Mouse (Mus musculus) cerebellum, adult 8-10 months (tissue): ENCODE measurements around the gene Rab13.
"Not testable (repeated sequence)": the region's sequence is repeated elsewhere in the genome, so short reads cannot be mapped to it uniquely, and the experiment has no call there.

Experiments used
- DNase-seq: peaks from one replicate; pipeline ENCODE4 v3.0.0; 2022

Rab13 gene

DNA sequence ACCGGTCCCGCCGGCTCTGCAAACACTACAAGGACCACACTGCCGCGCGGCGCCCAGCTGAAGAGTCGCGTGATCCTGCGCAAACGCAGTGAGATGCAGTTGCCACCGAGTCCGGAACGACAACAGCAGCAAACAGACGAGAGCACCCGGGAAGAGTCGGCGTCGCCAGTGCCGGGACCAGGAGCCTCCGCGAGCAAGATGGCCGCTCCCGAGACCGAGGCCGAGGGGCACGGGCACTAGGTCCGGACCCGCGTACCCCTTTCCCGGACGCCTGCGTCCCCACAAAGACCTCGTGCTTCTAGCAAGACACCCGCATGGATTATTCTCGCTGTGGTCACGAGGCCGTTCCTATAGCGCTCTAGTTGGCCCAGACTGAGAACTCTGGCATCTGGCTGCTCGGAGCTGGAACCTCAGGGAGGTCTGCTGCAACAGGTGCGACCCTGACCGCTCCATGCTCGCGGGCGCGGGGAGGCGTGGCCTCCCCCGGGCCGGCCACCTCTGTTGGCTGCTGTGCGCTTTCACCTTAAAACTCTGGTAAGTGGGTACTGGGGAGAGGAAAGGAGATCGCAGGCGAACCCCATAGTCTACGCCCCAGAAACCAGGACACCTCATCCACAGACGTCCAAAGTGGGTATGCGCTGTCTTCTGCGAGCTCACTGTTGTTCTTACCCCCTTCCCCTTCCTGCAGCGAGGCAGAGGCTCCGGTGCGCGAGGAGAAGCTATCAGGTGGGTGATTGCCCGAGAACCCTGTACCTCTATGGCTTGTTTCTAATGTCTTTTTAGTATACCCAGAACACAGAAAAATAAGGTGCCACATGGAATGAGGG is 18.2 kb downstream of the Rab13 start, which contains the start of gene Jtb:
Gene Jtb, plus strand, starts transcription at position 91 of the 827 bp plus-strand sequence.
- DNase-seq, result peak; percentile 89

DNA sequence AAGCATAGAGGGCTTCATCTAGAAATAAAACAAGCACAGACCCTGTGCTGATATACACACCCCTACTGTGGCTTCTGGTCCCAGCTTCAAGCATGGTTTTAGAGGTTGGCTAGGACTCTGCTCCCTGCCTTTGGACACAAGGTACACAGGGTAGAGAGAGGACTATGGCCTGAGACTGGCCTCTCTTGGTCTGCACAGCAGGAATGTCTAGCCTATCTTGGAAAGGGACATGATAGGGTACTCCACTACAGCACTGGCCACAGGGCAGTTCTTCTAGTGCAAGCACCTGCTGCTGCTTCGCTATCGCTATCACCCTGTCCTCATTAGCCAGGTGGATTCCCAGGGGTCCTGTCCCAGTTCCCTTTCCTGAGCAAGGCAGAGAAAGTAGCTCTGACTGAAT is 27.8 kb downstream of the Rab13 start:
- no peak for DNase-seq

DNA sequence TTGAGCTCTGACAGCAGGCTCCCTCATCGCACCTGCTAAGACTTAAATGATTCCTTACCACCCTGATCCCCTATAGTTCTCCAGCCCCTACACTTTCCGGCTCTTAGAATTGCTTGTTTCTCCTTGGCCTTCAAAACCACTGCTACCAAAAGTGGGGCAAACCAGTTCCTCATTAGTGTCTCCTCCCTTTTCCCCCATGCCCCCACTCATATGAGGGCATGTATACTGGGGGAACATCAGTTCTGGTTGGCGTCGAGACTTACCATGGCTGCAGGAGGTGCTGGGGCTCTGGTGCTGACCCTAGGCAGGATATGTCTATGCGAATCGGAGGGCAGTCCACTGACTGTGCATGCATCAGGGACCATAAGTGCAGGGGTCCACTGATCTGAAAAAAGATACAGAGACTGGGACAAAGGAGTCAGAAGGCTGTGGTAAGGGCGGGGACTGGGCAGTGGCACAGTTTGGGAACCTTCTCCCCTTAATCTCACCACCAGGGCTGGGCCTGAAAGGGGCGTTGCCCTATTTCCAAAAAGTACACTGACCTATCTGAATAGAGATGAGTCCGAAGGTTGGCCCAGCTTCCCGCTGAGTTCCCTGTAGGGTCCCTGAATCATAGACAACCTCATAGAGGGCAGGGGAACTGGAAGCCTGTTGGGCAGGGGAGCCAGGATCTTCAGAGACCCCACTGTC is 28.3 kb downstream of the Rab13 start:
- DNase-seq, result no peak

DNA sequence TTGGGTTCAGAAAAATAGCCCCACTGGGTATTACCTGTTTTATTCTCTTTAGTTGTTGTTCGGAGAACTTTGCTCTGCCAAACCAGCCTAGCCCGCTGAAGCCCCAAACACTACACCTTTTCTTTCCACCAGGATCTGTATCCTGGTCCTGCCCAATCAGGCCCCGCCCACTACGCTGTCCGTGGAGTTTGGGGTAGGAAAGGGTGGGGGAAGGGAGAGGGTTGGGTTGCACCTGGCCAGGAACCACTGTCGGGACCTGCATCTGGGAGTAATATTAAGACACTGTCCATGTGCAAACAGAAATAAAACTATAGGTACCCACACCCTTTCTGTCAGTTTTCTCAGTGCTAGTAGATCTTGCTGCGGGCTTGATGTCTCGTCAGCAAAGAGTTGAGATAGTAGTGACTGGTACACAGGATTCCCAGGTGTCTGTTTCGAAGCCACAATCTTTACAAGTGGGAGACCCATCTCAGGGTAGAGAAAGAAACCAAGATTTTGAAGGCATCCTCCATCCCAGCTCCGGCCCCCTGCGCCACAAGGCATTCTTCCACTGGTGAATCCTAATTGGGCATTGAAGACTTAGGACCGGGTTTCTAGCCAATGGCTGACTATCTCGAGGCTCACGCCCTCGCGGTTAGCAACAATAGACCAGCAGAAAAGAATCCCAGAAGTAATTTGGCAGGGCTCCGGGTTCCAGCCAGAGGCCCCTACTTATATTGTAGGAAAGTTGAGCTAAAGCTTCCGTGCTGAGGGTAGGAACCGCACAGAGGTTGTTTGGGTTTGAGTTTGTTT is 29.7 kb downstream of the Rab13 start, which contains the start of gene Creb3l4:
Gene Creb3l4, minus strand, starts transcription at position 529 of the 792 bp plus-strand sequence.
- DNase-seq, result no peak

DNA sequence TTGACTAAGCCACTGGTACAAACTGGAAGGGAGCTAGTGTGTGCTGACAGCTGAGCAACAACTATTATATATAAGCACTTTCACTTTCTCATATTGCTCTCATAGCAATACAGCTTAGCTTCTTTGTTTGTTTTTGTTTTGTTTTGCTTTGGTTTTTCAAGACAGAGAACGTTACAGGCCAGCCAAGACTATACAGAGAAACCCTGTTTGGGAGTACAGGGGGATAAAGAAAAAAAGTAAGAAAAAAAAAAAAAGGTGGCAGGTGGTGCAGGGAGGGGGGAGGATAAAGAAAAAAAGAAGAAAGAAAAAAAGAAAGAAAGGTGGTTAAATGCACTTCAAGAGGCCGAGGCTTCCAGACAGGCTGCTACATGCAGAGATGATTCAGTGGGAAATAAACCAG is 31.9 kb downstream of the Rab13 start:
- no peak for DNase-seq

DNA sequence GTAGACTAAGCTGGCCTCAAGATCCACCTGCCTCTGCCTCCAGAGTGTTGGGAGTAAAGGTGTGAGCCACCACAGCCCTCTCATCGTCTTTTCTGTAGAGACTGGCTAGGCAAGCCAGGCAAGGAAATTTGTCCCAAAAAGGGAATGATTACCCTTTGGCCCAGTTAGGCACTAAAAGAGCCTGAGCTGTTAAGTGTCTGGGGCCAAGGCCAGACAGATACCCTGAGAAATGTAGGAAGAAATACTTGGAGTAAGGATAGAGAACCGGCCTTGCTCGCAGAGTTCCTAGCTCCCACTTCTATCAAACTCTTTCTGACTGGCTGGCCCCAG is 34.1 kb downstream of the Rab13 start:
- no peak for DNase-seq

DNA sequence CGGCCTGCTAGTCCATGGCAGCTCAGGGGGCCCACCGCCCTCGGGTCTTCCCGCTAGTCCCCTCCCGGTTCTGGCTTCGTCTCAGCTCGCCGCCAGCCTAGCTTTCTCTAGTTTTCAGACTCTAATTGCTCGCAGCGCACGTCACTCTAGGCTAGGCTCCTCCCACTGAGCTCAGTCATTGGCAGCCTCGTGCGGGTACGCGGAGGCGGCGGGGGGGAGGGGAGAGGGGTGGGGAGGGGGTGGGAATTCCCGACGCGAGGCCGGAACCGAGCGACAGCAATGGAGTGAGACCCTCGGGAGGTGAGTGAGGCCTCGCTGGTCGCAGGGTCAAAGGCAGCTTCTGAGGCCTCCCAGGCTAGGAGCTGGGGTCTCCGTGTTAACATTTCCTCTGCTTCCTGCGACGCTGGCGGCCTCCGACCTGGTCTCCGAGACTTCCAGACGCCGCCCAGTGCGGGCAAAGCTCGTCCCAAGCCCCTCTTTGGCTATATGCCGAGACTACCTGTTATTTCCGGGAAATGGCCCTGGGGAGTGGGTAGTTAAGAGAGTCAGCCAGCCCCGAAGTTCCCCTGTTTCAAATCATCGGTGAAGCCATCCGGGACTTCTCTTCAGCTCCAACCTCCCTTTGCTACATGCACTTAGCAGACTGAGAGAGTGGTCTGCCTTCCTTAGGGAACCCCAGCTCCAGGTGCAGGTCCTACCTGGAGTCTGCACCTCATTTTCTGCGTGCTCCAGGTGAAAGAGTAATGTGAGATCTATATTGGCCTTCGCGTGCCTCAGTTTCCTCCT is 34.7 kb downstream of the Rab13 start, which contains the start of gene Slc39a1:
Gene Slc39a1, plus strand, starts transcription at position 213 of the 786 bp plus-strand sequence.
- DNase-seq, result peak; percentile 89

DNA sequence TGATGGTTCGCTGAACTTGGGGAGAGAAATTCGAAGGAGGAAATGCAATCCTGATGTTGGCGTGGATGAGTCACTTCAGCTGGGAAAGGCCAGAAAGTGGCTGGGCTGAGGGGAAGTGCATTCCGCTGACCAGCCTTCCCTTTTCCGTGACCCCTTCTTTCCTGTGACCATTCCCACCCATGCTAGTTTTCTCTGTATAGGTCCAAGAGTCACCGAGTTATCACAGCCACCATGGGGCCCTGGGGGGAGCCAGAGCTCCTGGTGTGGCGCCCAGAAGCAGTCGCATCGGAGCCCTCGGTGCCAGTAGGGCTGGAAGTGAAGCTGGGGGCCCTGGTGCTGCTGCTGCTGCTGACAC is 35.2 kb downstream of the Rab13 start:
- no peak for DNase-seq

DNA sequence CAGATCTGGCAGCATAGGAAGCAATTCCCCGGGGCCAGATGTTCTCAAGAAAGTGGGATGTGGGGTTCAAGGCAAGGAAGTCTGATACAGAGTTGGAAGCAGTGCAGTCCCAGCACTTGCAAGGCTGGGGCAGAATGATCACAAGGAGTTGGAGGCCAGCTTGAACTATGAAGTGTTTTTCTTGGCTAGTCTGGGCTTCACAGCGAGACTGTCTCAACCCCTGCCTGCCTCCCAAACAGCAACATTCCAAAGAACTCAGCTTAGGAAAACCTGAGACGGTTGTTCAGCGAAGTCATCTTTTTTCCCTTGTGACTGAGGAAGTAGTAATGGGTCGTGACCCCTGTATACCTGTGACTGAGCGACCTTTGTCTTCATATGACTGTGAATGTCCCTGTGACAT is 37.3 kb downstream of the Rab13 start:
- DNase-seq, result no peak

DNA sequence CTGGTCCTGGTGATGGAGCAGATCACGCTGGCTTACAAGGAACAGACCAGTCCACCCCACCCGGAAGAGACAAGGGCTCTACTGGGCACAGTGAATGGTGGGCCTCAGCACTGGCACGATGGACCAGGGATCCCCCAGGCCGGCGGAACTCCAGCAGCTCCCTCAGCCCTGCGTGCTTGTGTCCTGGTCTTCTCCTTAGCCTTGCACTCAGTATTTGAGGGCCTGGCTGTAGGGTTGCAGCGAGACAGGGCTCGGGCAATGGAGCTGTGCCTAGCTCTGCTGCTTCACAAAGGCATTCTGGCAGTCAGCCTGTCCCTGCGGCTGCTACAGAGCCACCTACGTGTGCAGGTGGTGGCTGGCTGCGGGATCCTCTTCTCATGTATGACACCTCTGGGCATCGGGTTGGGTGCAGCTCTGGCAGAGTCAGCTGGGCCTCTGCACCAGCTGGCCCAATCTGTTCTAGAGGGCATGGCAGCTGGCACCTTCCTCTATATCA is 38.3 kb downstream of the Rab13 start:
- DNase-seq, result not testable (repeated sequence)

DNA sequence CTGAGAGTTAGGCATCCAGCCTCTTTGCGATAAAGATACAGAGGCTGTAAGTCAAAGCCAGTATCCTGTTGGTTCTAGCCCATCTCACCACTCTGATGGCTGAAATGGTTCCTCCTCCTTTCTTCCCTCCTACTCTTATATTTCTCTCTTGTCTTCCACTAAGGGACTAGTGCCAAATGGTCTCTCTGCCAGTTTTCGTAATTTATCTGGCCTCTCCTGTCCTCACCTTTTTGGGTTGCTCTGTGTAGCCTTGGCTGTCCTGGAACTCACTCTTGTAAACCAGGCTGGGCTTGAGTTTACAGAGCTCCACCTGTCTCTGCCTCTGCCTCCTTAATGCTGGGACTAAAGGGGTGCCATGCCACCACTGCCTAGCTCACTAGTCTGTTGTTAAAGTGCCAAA is 39.2 kb downstream of the Rab13 start:
- not testable (repeated sequence) for DNase-seq

DNA sequence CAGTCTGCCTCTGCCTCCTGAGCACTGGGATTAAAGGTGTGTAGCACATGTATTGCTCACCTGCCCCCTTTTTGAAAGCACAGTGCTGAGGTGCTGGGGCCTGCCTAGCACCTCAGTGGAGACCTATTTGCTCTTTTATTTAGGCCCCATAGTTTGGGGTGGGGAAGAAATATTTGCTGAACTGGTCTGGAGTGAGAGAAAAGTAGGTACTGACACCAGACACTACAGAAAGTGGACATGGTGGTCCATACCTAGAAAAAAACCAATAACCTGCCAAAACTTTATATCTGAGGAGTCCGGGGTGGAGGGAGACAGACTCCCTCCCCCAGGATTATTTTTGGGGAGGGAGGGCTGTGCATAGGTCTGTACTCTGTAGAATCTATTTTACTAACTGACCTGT is 39.7 kb downstream of the Rab13 start:
- DNase-seq, result peak; percentile 33

DNA sequence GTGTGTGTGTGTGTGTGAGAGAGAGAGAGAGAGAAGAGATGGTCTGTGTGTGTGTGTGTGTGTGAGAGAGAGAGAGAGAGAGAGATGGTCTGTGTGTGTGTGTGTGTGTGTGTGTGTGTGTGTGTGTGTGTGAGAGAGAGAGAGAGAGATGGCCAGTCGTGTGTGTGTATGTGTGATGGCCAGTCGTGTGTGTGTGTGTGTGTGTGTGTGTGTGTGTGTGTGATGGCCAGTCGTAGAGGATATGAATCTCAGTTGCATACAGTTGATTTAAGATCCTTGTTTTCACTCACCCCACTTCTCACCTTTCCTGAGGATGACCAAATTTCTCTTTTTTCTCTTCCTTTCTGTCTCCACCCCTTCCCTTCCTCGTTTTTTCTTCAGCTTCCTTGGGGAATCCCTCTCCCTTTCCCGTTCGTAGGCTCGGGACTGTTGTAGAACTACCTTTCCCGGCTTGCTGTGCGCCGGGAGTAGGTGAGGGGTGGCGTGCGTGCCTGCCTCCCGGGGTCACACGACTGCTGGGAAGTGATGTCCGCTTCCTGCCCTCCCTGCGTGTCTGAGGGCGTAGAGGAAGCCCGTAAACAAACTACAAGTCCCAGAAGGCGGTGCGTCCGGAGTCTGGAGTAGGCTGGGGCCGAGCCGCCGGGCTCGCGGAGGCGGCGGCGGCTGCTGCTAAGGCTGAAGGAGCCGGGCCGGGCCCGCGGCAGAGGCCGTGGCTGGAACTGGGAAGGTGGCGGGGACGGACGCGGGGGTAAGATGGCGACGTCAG is 40.3 kb downstream of the Rab13 start, which contains the start of gene Crtc2:
Gene Crtc2, plus strand, starts transcription at position 511 of the 766 bp plus-strand sequence.
- DNase-seq, result peak; percentile 95

DNA sequence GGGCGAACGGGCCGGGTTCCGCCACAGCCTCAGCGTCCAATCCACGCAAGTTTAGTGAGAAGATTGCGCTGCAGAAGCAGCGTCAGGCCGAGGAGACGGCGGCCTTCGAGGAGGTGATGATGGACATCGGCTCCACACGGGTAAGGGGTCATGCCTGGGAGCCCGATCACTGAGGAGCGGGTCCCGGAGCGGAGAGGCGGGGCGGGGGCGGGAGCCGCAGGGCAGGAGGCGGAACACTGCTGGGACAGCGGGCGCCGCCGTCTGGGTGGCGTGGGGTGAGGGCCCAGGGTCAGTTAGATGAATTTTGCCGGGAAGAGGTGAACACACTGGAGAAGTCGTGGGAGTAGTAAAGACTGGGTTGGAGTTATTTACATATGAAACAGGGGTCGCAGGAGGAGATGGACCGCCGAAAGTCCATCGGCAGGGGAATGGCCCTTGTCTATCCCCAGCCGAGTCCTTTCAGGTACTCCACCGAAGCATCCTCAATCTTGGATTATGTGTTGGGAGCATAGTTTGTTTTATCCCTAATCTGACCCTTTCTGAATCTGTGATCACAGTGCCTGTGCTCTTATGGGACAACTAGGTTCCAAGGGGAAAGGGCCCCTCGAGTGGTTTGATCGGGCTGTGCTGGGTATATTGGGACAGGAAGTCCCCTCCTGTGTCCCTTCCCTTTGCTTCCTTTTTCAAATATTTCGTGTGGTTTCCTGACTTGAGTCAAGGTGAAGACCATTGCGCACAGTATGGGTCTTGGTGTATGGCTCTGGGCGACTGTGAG is 41.1 kb downstream of the Rab13 start:
- peak; percentile 41 for DNase-seq

DNA sequence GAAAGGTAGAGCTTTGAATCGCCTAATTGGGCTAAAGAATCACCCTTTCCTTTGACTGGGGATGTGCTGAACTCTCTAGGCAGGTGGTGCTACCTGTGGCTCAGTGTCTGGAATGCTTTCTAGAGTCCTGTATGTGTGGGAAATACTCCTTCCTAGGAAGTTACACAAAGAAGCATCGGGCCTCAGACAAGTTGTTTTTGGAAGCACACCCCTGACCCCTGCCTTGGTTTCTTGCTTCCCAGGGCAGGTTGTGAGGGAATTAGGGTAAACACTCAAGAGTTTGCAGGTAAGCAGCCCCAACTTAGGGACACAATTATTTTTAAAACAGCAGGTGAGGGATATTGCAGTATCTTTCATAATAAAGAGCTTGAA is 41.7 kb downstream of the Rab13 start:
- no peak for DNase-seq

DNA sequence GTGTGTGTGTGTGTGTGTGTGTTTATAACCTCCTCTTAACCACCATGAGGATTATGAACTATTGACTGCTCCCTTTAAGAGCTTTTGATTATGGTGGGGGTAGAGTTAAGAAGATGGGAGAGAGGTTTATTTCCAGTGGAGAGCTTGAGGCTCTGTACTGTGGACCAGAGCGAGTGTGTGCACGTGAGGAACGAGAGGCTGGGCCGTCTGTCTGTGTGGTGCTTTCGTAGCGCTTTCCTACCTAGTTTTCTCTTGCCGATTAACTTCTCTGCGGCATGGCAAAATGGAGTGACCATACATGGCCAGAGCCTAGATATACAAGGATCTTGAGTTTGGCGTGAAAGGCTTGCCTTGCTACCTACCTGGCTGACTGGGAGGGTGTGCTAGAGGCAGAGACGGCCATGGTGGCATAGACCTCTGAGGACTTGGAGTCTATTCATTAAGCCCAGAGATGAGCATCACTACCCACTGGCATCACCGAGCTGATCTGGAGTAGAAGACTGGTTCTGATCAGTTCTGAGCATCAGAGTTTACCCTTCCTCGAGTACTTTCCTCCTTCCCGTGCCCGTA is 42.4 kb downstream of the Rab13 start:
- DNase-seq, result peak; percentile 22

DNA sequence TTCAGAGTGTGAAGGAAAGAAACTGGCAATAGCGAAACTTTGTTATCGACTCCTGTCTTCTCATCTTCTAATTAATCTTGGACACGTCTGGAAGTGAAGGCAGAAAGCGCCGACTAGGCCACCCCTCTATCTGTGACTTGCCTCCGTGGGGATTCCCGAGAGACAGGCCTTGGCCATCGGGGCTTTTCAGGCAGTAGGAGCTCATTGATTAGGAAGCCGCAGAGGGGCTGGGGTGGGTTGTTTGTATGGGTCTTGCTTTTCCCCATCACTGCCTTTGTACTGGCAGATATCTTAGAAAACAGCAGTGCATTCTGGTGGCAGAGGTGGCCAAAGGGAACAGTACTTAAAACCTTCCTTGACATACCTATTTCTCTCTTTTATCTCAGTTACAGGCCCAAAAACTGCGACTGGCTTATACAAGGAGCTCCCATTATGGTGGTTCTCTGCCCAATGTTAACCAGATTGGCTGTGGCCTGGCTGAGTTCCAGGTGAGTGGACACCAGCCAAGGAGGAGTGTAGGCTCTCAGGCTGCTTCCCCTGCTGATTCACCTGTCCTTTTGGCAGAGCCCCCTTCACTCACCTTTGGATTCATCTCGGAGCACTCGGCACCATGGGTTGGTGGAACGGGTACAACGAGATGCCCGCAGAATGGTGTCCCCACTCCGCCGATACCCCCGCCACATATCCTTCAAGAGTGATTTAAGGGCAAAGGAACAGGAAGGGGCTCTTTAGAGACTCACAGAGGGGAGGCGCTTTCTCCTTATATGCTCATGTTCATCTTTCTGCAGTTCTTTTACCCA is 43.4 kb downstream of the Rab13 start:
- DNase-seq, result peak; percentile 95

DNA sequence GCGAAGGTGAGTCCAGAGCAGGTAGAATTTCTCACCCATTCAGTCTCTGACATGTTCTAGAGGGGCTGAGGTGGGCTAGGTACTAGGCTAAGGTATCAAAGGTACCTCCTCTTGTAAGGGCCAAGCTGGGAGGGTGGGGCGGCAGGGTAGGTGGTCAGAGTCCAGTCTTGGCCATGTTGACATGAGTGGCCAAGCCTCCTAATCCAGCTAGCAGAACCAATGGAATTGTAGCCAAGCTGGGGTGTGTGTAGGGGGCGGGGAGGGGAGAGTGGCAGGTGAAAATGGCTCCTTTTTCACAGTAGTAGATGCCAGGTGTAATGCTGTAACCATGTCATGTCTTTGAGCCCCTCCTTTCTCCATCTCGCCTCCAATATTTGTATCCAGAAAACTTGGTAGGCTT is 45.0 kb downstream of the Rab13 start:
- DNase-seq, result no peak

DNA sequence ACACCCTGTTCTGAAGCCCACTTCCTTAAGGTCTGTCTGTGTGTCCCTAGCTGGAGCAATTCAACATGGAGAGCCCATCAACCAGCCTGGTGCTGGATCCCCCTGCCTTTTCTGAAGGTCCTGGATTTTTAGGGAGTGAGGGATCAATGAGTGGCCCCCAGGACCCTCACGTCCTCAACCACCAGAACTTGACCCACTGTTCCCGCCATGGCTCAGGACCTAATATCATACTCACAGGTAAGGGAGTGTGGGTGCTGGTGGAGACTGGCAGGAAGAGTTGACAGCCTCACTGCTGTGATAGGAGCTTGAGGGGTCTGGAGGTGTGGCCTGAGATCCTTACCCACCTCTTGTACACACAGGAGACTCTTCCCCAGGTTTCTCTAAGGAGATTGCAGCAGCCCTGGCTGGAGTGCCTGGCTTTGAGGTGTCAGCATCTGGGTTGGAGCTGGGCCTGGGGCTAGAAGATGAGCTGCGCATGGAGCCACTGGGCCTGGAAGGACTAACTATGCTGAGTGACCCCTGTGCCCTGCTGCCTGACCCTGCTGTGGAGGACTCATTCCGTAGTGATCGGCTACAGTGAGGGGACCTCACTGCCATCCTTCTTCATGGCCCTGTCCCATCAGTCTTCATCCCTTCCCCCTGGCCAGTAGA is 49.8 kb downstream of the Rab13 start:
- peak; percentile 17 for DNase-seq
